ENCODE assay signal across 17 mouse cellular contexts in genomic region chr17:90202785-90203184, GRCm38 (mm10).
"Had no signal": no experiment of that assay in that cellular context is flagged by ENCODE, and none has a peak within 500 bp of the region (broad histone marks: within the 10 kb centered on the region; RNA-seq: fewer than 3 reads in every experiment).

No protein-coding gene starts in this region.

- H3K4me2 ChIP-seq: lung, embryonic 15.5 days; midbrain, embryonic 11.5 days; midbrain, embryonic 13.5 days; midbrain, embryonic 15.5 days; neural tube, embryonic 12.5 days; stomach, embryonic 15.5 days had no signal

- H3K9ac ChIP-seq: lung, embryonic 15.5 days; midbrain, embryonic 13.5 days; midbrain, embryonic 15.5 days; neural tube, embryonic 12.5 days; stomach, embryonic 15.5 days had no signal

- ATAC-seq: lung, postnatal 0 days; midbrain, embryonic 13.5 days; midbrain, embryonic 15.5 days had no signal

- H3K4me1 ChIP-seq: lung, embryonic 15.5 days; megakaryocyte, embryonic 14.5 days; neural tube, embryonic 12.5 days; stomach, embryonic 15.5 days had no signal

- H3K4me3 ChIP-seq: lung, embryonic 15.5 days; megakaryocyte, embryonic 14.5 days; midbrain, embryonic 13.5 days; midbrain, embryonic 15.5 days; neural tube, embryonic 12.5 days; stomach, embryonic 15.5 days had no signal

- H3K36me3 ChIP-seq: lung, embryonic 15.5 days; midbrain, embryonic 13.5 days; midbrain, embryonic 15.5 days; neural tube, embryonic 12.5 days; stomach, embryonic 15.5 days had no signal

- H3K9me3 ChIP-seq: lung, embryonic 15.5 days; midbrain, embryonic 13.5 days; midbrain, embryonic 15.5 days; neural tube, embryonic 12.5 days; stomach, embryonic 15.5 days had no signal

- H3K27ac ChIP-seq: lung, embryonic 15.5 days; macrophage; midbrain, embryonic 13.5 days; midbrain, embryonic 15.5 days; neural tube, embryonic 12.5 days; stomach, embryonic 15.5 days; stomach, postnatal 0 days had no signal

- H3K27me3 ChIP-seq: lung, embryonic 15.5 days; megakaryocyte, embryonic 14.5 days; midbrain, embryonic 13.5 days; midbrain, embryonic 15.5 days; neural tube, embryonic 12.5 days; stomach, embryonic 15.5 days had no signal

- DNase-seq: lung, adult 2 months; lung, postnatal 14 days; lung, postnatal 36 days; right cerebral cortex, postnatal 14 days; thymus, adult 2 months; thymus, postnatal 25 days; thymus, postnatal 4 days had no signal
